Mouse (Mus musculus): ENCODE data around the gene Ifitm10. TPM values are rescaled to one million over a fixed set of nuclear protein-coding genes. Genes with fewer than 3 reads are reported as not detected.
"Not testable (repeated sequence)": the region's sequence is repeated elsewhere in the genome, so short reads cannot be mapped to it uniquely, and the experiment has no call there.

Ifitm10 gene
- polyA plus RNA-seq, 1 experiment from 2014 or later, result 0.53 TPM

DNA sequence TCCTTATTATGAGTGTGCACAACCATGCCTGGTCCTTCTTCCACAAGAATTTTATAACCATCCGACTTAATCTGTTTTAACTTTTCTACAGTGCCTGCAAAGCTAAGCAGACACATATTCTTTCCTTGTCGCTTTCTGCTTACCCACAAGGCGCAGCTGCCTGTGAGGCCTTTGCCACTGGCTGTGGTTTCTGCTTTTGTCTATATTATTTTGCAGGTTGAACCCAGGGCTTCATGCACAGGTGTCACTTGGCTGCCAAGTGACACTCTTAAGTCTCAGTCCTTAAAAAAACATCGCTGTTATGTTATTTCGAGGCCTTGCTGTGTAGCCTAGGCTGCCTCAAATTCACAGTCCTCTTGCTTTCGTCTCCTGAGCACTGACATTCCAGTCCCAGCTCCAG, 50.9 kb downstream of the Ifitm10 start:
- no peak for DNase-seq (ENCODE audit: low spot score)
- Histone ChIP-seq H3K4me1 (peaks cover 41% of the 10 kb centered on the region), H3K9me3 (replicated peaks) (no peaks in the 10 kb centered on the region), H3K36me3 (no peaks in the 10 kb centered on the region), H3K4me3 (no peak overlapping the region), H3K27me3 (ENCODE audit: low read depth, poor library complexity, severe bottlenecking) (no peaks in the 10 kb centered on the region), H3K27ac (peak overlapping the region; percentile 85)
- 85% methylated on average over 6 of the region's 6 CpGs for WGBS

GRCm38 (mm10) chr7:142321637-142322306, 51.8 kb downstream of the Ifitm10 start:
- not testable (repeated sequence) for H3K4me3 ChIP-seq; DNase-seq (ENCODE audit: low spot score); H3K36me3 ChIP-seq; H3K9me3 ChIP-seq (replicated peaks); H3K27me3 ChIP-seq (ENCODE audit: low read depth, poor library complexity, severe bottlenecking)
- peak overlapping the region; percentile 85 for H3K27ac ChIP-seq
- peaks cover 48% of the 10 kb centered on the region for H3K4me1 ChIP-seq
- WGBS, result 14% methylated on average over 5 of the region's 10 CpGs

GRCm38 (mm10) chr7:142320906-142321305, 52.6 kb downstream of the Ifitm10 start:
- DNase-seq (ENCODE audit: low spot score), result peak; percentile 35
- peak overlapping the region; percentile 80 for H3K27ac ChIP-seq
- H3K4me1 ChIP-seq, result peaks cover 50% of the 10 kb centered on the region
- WGBS, result 20% methylated on average over 2 of the region's 2 CpGs
- no peaks in the 10 kb centered on the region for H3K27me3 ChIP-seq (ENCODE audit: low read depth, poor library complexity, severe bottlenecking)
- no peaks in the 10 kb centered on the region for H3K9me3 ChIP-seq (replicated peaks)
- H3K36me3 ChIP-seq, result no peaks in the 10 kb centered on the region
- H3K4me3 ChIP-seq, result no peak overlapping the region; the same call in 1 of the 2 replicates

GRCm38 (mm10) chr7:142319124-142319523, 54.4 kb downstream of the Ifitm10 start:
- Histone ChIP-seq H3K27ac (peak overlapping the region; percentile 80; the same call in 1 of the 2 replicates), H3K4me1 (peaks cover 50% of the 10 kb centered on the region), H3K27me3 (ENCODE audit: low read depth, poor library complexity, severe bottlenecking) (no peaks in the 10 kb centered on the region), H3K9me3 (replicated peaks) (no peaks in the 10 kb centered on the region), H3K4me3 (no peak overlapping the region), H3K36me3 (no peaks in the 10 kb centered on the region)
- DNase-seq (ENCODE audit: low spot score), result no peak
- WGBS, result 77% methylated on average over 11 of the region's 11 CpGs

DNA sequence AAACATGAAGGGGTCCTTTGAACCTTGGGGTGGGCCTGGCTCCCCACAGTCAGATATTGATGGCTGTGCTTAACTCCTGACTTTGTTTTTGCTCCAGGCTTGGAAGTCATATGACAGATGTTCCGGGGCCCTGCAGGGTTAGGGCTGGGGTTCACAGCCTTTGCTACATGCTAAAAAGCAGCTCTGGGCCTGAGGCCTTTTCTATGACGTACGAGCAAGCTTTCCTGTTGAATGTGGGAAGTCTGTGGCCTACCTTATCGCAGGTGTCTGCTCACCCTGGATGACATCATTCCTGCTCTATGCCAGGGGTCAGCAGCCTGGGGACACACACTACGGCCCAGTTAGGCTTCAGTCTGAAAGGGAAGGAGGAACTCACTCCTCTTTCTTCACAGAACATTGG, 56.3 kb downstream of the Ifitm10 start:
- H3K36me3 ChIP-seq, result no peaks in the 10 kb centered on the region
- H3K27ac ChIP-seq, result peak overlapping the region; percentile 37; the same call in 1 of the 2 replicates
- no peak overlapping the region for H3K4me3 ChIP-seq
- H3K9me3 ChIP-seq (replicated peaks), result no peaks in the 10 kb centered on the region
- peaks cover 35% of the 10 kb centered on the region for H3K4me1 ChIP-seq
- no peak for DNase-seq (ENCODE audit: low spot score)
- WGBS, result 43% methylated on average over 5 of the region's 5 CpGs
- H3K27me3 ChIP-seq (ENCODE audit: low read depth, poor library complexity, severe bottlenecking), result no peaks in the 10 kb centered on the region

DNA sequence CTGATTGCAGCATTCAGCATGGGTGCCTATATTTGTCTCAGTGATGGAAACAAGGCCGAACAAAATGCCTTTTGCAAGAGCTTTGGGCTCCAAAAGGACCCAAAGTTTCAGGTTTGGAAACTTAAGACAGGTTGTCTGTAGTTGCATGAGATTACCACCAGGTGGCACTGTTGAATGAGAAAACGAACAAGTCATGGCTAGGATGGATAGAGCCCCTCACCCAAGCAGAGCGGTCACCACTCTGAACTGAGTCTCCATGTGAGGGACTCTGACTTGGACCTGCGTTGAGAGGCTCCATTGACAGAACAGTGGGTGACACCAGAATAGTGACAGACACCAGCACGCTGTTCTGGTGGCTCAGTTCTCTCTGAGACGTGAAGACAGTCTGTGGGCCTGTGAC, 57.0 kb downstream of the Ifitm10 start:
- Histone ChIP-seq H3K4me3 (no peak overlapping the region), H3K9me3 (replicated peaks) (no peaks in the 10 kb centered on the region), H3K27ac (peak overlapping the region; percentile 37; the same call in 1 of the 2 replicates), H3K27me3 (ENCODE audit: low read depth, poor library complexity, severe bottlenecking) (no peaks in the 10 kb centered on the region), H3K36me3 (no peaks in the 10 kb centered on the region), H3K4me1 (peaks cover 30% of the 10 kb centered on the region)
- DNase-seq (ENCODE audit: low spot score), result peak; percentile 55
- 27% methylated on average over 6 of the region's 6 CpGs for WGBS

DNA sequence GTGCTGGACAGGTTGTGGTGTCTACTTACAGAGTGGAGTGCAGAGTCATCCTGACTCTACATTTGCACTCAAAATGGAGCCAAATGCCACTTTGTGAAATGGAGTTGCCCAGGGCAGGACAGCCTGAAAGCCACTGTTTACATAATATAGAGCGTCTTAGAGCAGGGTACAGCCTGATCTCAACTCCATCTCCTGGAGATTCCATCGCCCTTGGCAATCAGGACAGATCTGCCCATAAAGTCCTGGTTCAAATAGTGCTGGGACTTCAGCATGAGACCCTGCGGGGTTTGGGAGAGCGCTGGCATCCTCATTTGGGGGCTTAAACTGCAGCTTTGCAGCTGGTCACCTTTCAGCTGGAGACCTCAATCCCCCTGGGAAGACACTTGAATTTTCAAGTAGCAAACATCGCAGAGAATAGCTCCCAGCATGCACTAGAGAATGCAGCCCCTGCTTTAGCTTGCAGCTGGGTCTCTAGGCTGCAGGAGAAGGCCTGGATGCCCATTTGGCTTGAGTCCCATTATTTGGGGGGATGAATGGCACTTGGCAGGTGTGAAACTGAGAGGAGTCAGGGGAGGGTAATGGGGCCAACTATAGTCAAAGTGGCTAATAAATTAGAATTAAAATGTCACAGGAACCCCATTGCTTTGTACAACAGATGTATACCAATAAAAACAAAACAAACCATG, 58.8 kb downstream of the Ifitm10 start:
- Histone ChIP-seq H3K9me3 (replicated peaks) (no peaks in the 10 kb centered on the region), H3K36me3 (no peaks in the 10 kb centered on the region), H3K27ac (no peak overlapping the region), H3K27me3 (ENCODE audit: low read depth, poor library complexity, severe bottlenecking) (no peaks in the 10 kb centered on the region), H3K4me3 (no peak overlapping the region), H3K4me1 (peaks cover 12% of the 10 kb centered on the region)
- no peak for DNase-seq (ENCODE audit: low spot score)
- 59% methylated on average over 5 of the region's 5 CpGs for WGBS

- DNase-seq (ENCODE audit: low spot score); H3K27ac ChIP-seq; H3K4me3 ChIP-seq; H3K4me1 ChIP-seq; H3K27me3 ChIP-seq (ENCODE audit: low read depth, poor library complexity, severe bottlenecking); H3K9me3 ChIP-seq (replicated peaks); H3K36me3 ChIP-seq: not testable (repeated sequence)
- WGBS, result 97% methylated on average over 1 of the region's 1 CpGs
Measured at GRCm38 (mm10) chr7:142303929-142304328, 69.6 kb downstream of the Ifitm10 start.

DNA sequence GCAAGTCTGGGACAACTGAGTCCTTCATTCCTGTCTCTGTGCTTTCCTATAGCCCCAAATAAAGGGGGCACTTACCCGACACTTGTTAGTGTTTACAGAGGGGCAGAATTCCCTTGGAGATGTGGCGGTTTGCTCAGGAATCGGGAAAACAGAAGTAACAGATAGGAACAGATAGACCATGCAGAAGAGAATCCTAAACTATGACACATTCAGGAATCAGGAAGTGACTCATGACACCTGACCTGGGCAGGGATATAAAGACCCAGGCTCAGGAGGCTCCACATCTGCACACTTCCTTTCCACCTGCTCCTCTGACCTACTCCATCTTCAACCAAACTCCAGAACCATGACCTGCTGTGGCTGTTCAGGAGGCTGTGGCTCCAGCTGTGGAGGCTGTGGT, 70.3 kb downstream of the Ifitm10 start, which contains the start of gene Krtap5-4:
Krtap5-4 (plus strand) TSS at position 301 of the 400 bp plus-strand sequence.
- no peak within 1 kb of the TSS for H3K4me3 ChIP-seq
- peaks cover 7% of the 10 kb centered on the region; the same call in 1 of the 2 replicates for H3K4me1 ChIP-seq
- 60% methylated on average over 3 of the region's 3 CpGs for WGBS
- H3K27ac ChIP-seq, result no peak within 1 kb of the TSS
- no peaks in the 10 kb centered on the region for H3K36me3 ChIP-seq
- no peak for DNase-seq (ENCODE audit: low spot score)
- peaks cover 4% of the 10 kb centered on the region; the same call in 1 of the 2 replicates for H3K27me3 ChIP-seq (ENCODE audit: low read depth, poor library complexity, severe bottlenecking)
- H3K9me3 ChIP-seq (replicated peaks), result no peaks in the 10 kb centered on the region

DNA sequence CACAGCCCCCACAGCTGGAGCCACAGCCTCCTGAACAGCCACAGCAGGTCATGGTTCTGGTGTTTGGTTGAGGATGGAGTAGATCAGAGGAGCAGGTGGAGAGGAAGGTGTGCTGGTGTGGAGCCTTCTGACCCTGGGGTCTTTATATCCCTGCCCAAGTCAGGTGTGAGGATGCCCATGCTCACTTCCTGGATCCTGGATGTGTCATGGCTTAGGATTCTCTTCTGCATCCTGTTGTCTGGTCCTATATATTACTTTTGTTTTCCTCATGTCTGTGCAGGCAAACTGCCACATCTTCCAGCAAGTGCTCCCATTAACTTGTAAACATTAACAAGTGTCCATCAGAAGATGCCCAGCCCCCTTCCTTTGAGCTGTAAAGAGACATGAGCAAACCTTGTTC, 76.5 kb downstream of the Ifitm10 start, which contains the start of gene Krtap5-1:
Krtap5-1 (minus strand) TSS at position 101 of the 400 bp plus-strand sequence.
- H3K4me1 ChIP-seq; H3K9me3 ChIP-seq (replicated peaks); DNase-seq (ENCODE audit: low spot score); H3K4me3 ChIP-seq; H3K27ac ChIP-seq; H3K36me3 ChIP-seq; H3K27me3 ChIP-seq (ENCODE audit: low read depth, poor library complexity, severe bottlenecking): not testable (repeated sequence)

- not testable (repeated sequence) for DNase-seq (ENCODE audit: low spot score); H3K4me3 ChIP-seq; H3K9me3 ChIP-seq (replicated peaks); H3K27ac ChIP-seq; H3K36me3 ChIP-seq; H3K4me1 ChIP-seq; H3K27me3 ChIP-seq (ENCODE audit: low read depth, poor library complexity, severe bottlenecking)
- 20% methylated on average over 4 of the region's 4 CpGs for WGBS
Measured at GRCm38 (mm10) chr7:142296108-142296507, 77.4 kb downstream of the Ifitm10 start.

- Histone ChIP-seq H3K4me1 (0 out of 2 replicates have a peak, but pooled peaks cover 3% of the 10 kb centered on the region), H3K27me3 (ENCODE audit: low read depth, poor library complexity, severe bottlenecking) (no peaks in the 10 kb centered on the region), H3K4me3 (no peak overlapping the region), H3K36me3 (no peaks in the 10 kb centered on the region), H3K27ac (no peak overlapping the region), H3K9me3 (replicated peaks) (no peaks in the 10 kb centered on the region)
- DNase-seq (ENCODE audit: low spot score), result no peak
Measured at GRCm38 (mm10) chr7:142295418-142295817, 78.1 kb downstream of the Ifitm10 start.

DNA sequence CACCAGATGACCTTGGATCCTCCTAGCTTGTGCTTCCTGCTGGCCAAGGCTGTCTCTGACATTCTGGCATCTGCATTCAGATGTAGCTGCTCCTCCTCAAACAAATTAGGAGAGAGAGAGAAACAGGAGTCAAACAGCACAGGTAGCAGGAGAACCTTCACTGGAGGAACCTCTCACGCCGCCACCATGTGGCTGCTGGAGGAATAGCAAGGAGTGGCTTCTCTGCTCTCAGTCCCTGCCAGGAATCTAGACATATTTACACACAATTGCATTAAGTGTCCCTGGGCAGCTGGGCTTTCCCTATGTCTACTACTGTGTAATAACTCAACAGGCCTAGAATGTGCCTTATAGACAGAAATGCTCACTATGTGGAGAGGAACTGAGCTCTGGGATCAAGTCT, 79.7 kb downstream of the Ifitm10 start:
- peak; percentile 53 for DNase-seq (ENCODE audit: low spot score)
- 0% methylated on average over 2 of the region's 2 CpGs for WGBS
- not testable (repeated sequence) for H3K9me3 ChIP-seq (replicated peaks); H3K4me3 ChIP-seq; H3K4me1 ChIP-seq; H3K36me3 ChIP-seq; H3K27ac ChIP-seq; H3K27me3 ChIP-seq (ENCODE audit: low read depth, poor library complexity, severe bottlenecking)
